Mouse (Mus musculus): Measurements from ENCODE around the gene Baz1b. TPM values are rescaled to one million over a fixed set of nuclear protein-coding genes. Genes with fewer than 3 reads are reported as not detected.

Gene Baz1b
- polyA plus RNA-seq, 1 experiment from 2014 or later: 61.5 TPM

- peaks cover 29% of the 10 kb centered on the region for H3K4me1 ChIP-seq
- DNase-seq (ENCODE audit: low spot score): no peak
- peak overlapping the region; percentile 24; the same call in 1 of the 2 replicates for H3K27ac ChIP-seq (replicated peaks)
- WGBS: 85% methylated on average over 8 of the region's 8 CpGs
- H3K27me3 ChIP-seq (replicated peaks; ENCODE audit: low read depth, poor library complexity, severe bottlenecking): peaks cover 10% of the 10 kb centered on the region
- H3K36me3 ChIP-seq (replicated peaks): no peaks in the 10 kb centered on the region
- H3K4me3 ChIP-seq: no peak overlapping the region
- H3K9me3 ChIP-seq: no peaks in the 10 kb centered on the region
These were observed 82.4 kb downstream of the Baz1b start for GRCm38 (mm10) chr5:135269451-135269850.

GRCm38 (mm10) chr5:135270361-135270760 lies 83.3 kb downstream of the Baz1b start:
- Histone ChIP-seq H3K4me1 (peaks cover 29% of the 10 kb centered on the region), H3K4me3 (no peak overlapping the region), H3K27me3 (replicated peaks; ENCODE audit: low read depth, poor library complexity, severe bottlenecking) (peaks cover 17% of the 10 kb centered on the region), H3K27ac (replicated peaks) (no peak overlapping the region), H3K9me3 (no peaks in the 10 kb centered on the region), H3K36me3 (replicated peaks) (no peaks in the 10 kb centered on the region)
- 77% methylated on average over 4 of the region's 4 CpGs for WGBS
- DNase-seq (ENCODE audit: low spot score): no peak

GRCm38 (mm10) chr5:135271563-135272165 lies 84.6 kb downstream of the Baz1b start:
- no peaks in the 10 kb centered on the region for H3K9me3 ChIP-seq
- H3K4me3 ChIP-seq: no peak overlapping the region
- WGBS: 71% methylated on average over 12 of the region's 12 CpGs
- peaks cover 30% of the 10 kb centered on the region for H3K27me3 ChIP-seq (replicated peaks; ENCODE audit: low read depth, poor library complexity, severe bottlenecking)
- DNase-seq (ENCODE audit: low spot score): peak; percentile 8
- H3K36me3 ChIP-seq (replicated peaks): no peaks in the 10 kb centered on the region
- H3K27ac ChIP-seq (replicated peaks): peak overlapping the region; percentile 5; the same call in 1 of the 2 replicates
- peaks cover 38% of the 10 kb centered on the region for H3K4me1 ChIP-seq

GRCm38 (mm10) chr5:135274663-135275396 lies 87.8 kb downstream of the Baz1b start:
- 9% methylated on average over 15 of the region's 15 CpGs for WGBS
- peaks cover 43% of the 10 kb centered on the region for H3K27me3 ChIP-seq (replicated peaks; ENCODE audit: low read depth, poor library complexity, severe bottlenecking)
- peak overlapping the region; percentile 38 for H3K4me3 ChIP-seq
- peak; percentile 54 for DNase-seq (ENCODE audit: low spot score)
- H3K4me1 ChIP-seq: peaks cover 42% of the 10 kb centered on the region
- peak overlapping the region; percentile 60 for H3K27ac ChIP-seq (replicated peaks)
- H3K9me3 ChIP-seq: no peaks in the 10 kb centered on the region
- no peaks in the 10 kb centered on the region for H3K36me3 ChIP-seq (replicated peaks)

- Histone ChIP-seq H3K36me3 (replicated peaks) (no peaks in the 10 kb centered on the region), H3K27ac (replicated peaks) (peak overlapping the region; percentile 82), H3K4me1 (peaks cover 39% of the 10 kb centered on the region), H3K4me3 (peak overlapping the region; percentile 49), H3K27me3 (replicated peaks; ENCODE audit: low read depth, poor library complexity, severe bottlenecking) (peaks cover 43% of the 10 kb centered on the region), H3K9me3 (no peaks in the 10 kb centered on the region)
- peak; percentile 50 for DNase-seq (ENCODE audit: low spot score)
- 3% methylated on average over 36 of the region's 36 CpGs for WGBS
These were observed 89.5 kb downstream of the Baz1b start for GRCm38 (mm10) chr5:135276597-135276996.

GRCm38 (mm10) chr5:135280226-135280625 lies 93.2 kb downstream of the Baz1b start:
- Histone ChIP-seq H3K4me1 (peaks cover 22% of the 10 kb centered on the region), H3K36me3 (replicated peaks) (no peaks in the 10 kb centered on the region), H3K9me3 (no peaks in the 10 kb centered on the region), H3K27me3 (replicated peaks; ENCODE audit: low read depth, poor library complexity, severe bottlenecking) (peaks cover 27% of the 10 kb centered on the region), H3K4me3 (no peak overlapping the region), H3K27ac (replicated peaks) (no peak overlapping the region)
- no peak for DNase-seq (ENCODE audit: low spot score)
- 78% methylated on average over 9 of the region's 9 CpGs for WGBS

GRCm38 (mm10) chr5:135285211-135285610 lies 98.1 kb downstream of the Baz1b start:
- Histone ChIP-seq H3K9me3 (no peaks in the 10 kb centered on the region), H3K27me3 (replicated peaks; ENCODE audit: low read depth, poor library complexity, severe bottlenecking) (no peaks in the 10 kb centered on the region; the same call in 1 of the 2 replicates), H3K27ac (replicated peaks) (no peak overlapping the region), H3K4me3 (no peak overlapping the region), H3K4me1 (peaks cover 10% of the 10 kb centered on the region; the same call in 1 of the 2 replicates), H3K36me3 (replicated peaks) (no peaks in the 10 kb centered on the region)
- DNase-seq (ENCODE audit: low spot score): no peak
- WGBS: 77% methylated on average over 3 of the region's 3 CpGs

- DNase-seq (ENCODE audit: low spot score): peak; percentile 86
- Histone ChIP-seq H3K9me3 (no peaks in the 10 kb centered on the region), H3K4me3 (no peak overlapping the region), H3K4me1 (peaks cover 8% of the 10 kb centered on the region), H3K27me3 (replicated peaks; ENCODE audit: low read depth, poor library complexity, severe bottlenecking) (no peaks in the 10 kb centered on the region; the same call in 1 of the 2 replicates), H3K36me3 (replicated peaks) (no peaks in the 10 kb centered on the region), H3K27ac (replicated peaks) (no peak overlapping the region)
- under 1% methylated on average over 6 of the region's 6 CpGs for WGBS
These were observed 99.1 kb downstream of the Baz1b start for GRCm38 (mm10) chr5:135286185-135286584.

- no peak overlapping the region for H3K27ac ChIP-seq (replicated peaks)
- 77% methylated on average over 5 of the region's 5 CpGs for WGBS
- H3K36me3 ChIP-seq (replicated peaks): no peaks in the 10 kb centered on the region
- no peak for DNase-seq (ENCODE audit: low spot score)
- no peaks in the 10 kb centered on the region; the same call in 1 of the 2 replicates for H3K27me3 ChIP-seq (replicated peaks; ENCODE audit: low read depth, poor library complexity, severe bottlenecking)
- H3K4me1 ChIP-seq: peaks cover 15% of the 10 kb centered on the region
- no peaks in the 10 kb centered on the region for H3K9me3 ChIP-seq
- no peak overlapping the region for H3K4me3 ChIP-seq
These were observed 99.9 kb downstream of the Baz1b start for GRCm38 (mm10) chr5:135286926-135287325.

GRCm38 (mm10) chr5:135290703-135291102 lies 103.6 kb downstream of the Baz1b start:
- DNase-seq (ENCODE audit: low spot score): no peak
- Histone ChIP-seq H3K4me1 (peaks cover 16% of the 10 kb centered on the region), H3K36me3 (replicated peaks) (no peaks in the 10 kb centered on the region), H3K4me3 (no peak overlapping the region), H3K9me3 (no peaks in the 10 kb centered on the region), H3K27me3 (replicated peaks; ENCODE audit: low read depth, poor library complexity, severe bottlenecking) (no peaks in the 10 kb centered on the region; the same call in 1 of the 2 replicates), H3K27ac (replicated peaks) (no peak overlapping the region)
- WGBS: 80% methylated on average over 6 of the region's 6 CpGs

- H3K9me3 ChIP-seq: no peaks in the 10 kb centered on the region
- no peaks in the 10 kb centered on the region for H3K36me3 ChIP-seq (replicated peaks)
- H3K27me3 ChIP-seq (replicated peaks; ENCODE audit: low read depth, poor library complexity, severe bottlenecking): no peaks in the 10 kb centered on the region; the same call in 1 of the 2 replicates
- WGBS: 28% methylated on average over 4 of the region's 4 CpGs
- H3K27ac ChIP-seq (replicated peaks): peak overlapping the region; percentile 19; the same call in 1 of the 2 replicates
- no peak overlapping the region for H3K4me3 ChIP-seq
- DNase-seq (ENCODE audit: low spot score): no peak
- peaks cover 15% of the 10 kb centered on the region for H3K4me1 ChIP-seq
These were observed 104.1 kb downstream of the Baz1b start for GRCm38 (mm10) chr5:135291193-135291592.

- Histone ChIP-seq H3K27me3 (replicated peaks; ENCODE audit: low read depth, poor library complexity, severe bottlenecking) (no peaks in the 10 kb centered on the region; the same call in 1 of the 2 replicates), H3K4me1 (peaks cover 14% of the 10 kb centered on the region), H3K36me3 (replicated peaks) (no peaks in the 10 kb centered on the region), H3K4me3 (no peak overlapping the region), H3K9me3 (no peaks in the 10 kb centered on the region), H3K27ac (replicated peaks) (0 out of 2 replicates have a peak overlapping the region, but pooled peaks have one; percentile 10)
- no peak for DNase-seq (ENCODE audit: low spot score)
- WGBS: 81% methylated on average over 2 of the region's 2 CpGs
These were observed 104.9 kb downstream of the Baz1b start for GRCm38 (mm10) chr5:135292001-135292400.

Data from embryonic facial prominence, embryonic 10.5 days (tissue).